In genomic region chr16:23376189-23376588, GRCm38 (mm10) we compare ENCODE assay signal across 18 mouse cellular contexts. TPM values are rescaled to one million over a fixed set of nuclear protein-coding genes. Genes with fewer than 3 reads are reported as not detected.
DNase-seq lines count a peak whose midpoint lies in the region; TF ChIP-seq lines count a peak whose summit lies in the region.
"Had no signal": no experiment of that assay in that cellular context is flagged by ENCODE, and none has a peak within 500 bp of the region (broad histone marks: within the 10 kb centered on the region; RNA-seq: fewer than 3 reads in every experiment).

No protein-coding gene starts in this region.

- H3K4me1 ChIP-seq in CH12.LX (ENCODE audit: control insufficient read depth in 1 of 2, insufficient read depth in 2 of 2), result peaks cover 11 to 24% of the 10 kb centered on the region in 2 experiments
- peaks cover 40% of the 10 kb centered on the region for H3K4me1 ChIP-seq in bone marrow macrophage, adult 2 months (ENCODE audit: control insufficient read depth, insufficient read depth, low read length)
- H3K4me1 ChIP-seq: heart, embryonic 12.5 days; hindbrain, embryonic 12.5 days; liver, embryonic 13.5 days had no signal

- in situ Hi-C loops in CH12.LX (cut with MboI; ENCODE audit: low pct_ligation_motif_present, low pct_unique_long_range_greater_than_20kb, low sequenced_read_pairs), result no loop called here

- TF ChIP-seq EP300 in CH12.LX (IDR thresholded peaks at IDR 0.05; ENCODE audit: low read length), result no peak

- no peak overlapping the region for H3K27ac ChIP-seq in CH12.LX (ENCODE audit: insufficient read depth, low read depth)
- H3K27ac ChIP-seq in bone marrow macrophage, adult 2 months (ENCODE audit: insufficient read depth, low read depth, low read length), result peak overlapping the region; percentile 97
- H3K27ac ChIP-seq: hindbrain, embryonic 12.5 days; liver, embryonic 13.5 days had no signal

- no peaks in the 10 kb centered on the region for H3K36me3 ChIP-seq in CH12.LX (replicated peaks in 1 of 2; ENCODE audit: control insufficient read depth in 1 of 2, insufficient read depth in 1 of 2, low read length in 1 of 2)
- H3K36me3 ChIP-seq: heart, embryonic 12.5 days; hindbrain, embryonic 12.5 days; liver, embryonic 13.5 days had no signal

- DNase-seq in gastrocnemius, adult 18-20 months (ENCODE audit: low spot score), result peak; percentile 21
- no peak for DNase-seq in gastrocnemius, adult 8-10 months (ENCODE audit: low spot score in 2 of 2)
- peak; percentile 24 for DNase-seq in layer of hippocampus, adult 11-12 months (ENCODE audit: low spot score)
- no peak for DNase-seq in layer of hippocampus, postnatal 14 days (ENCODE audit: low spot score in 2 of 2)
- no peak for DNase-seq in CH12.LX (ENCODE audit: extremely low read depth)
- no peak for DNase-seq in right cerebral cortex, postnatal 25 days
- no peak for DNase-seq in spleen, postnatal 4 days (ENCODE audit: low spot score in 2 of 2)
- DNase-seq: adrenal gland, postnatal 14 days; cerebellum, adult 11 months; kidney, adult 8-10 months; liver, embryonic 13.5 days; thymus, postnatal 14 days had no signal

- peak; percentile 24 for TF ChIP-seq RAD21 in CH12.LX (IDR thresholded peaks at IDR 0.05; ENCODE audit: low read depth, low read length)

- H3K27me3 ChIP-seq in CH12.LX (replicated peaks), result no peaks in the 10 kb centered on the region
- H3K27me3 ChIP-seq: heart, embryonic 12.5 days; hindbrain, embryonic 12.5 days; liver, embryonic 13.5 days had no signal

- H3K4me2 ChIP-seq in CH12.LX (ENCODE audit: insufficient read depth, low read depth, poor library complexity, severe bottlenecking), result no peak overlapping the region
- H3K4me2 ChIP-seq: heart, embryonic 12.5 days; hindbrain, embryonic 12.5 days; liver, embryonic 13.5 days had no signal

- dilution Hi-C loops in CH12.LX (cut with MboI; ENCODE audit: extremely low pct_ligation_motif_present, extremely low pct_unique_long_range_greater_than_20kb, low sequenced_read_pairs), result no loop called here

- no peak overlapping the region for H3K9ac ChIP-seq in CH12.LX (ENCODE audit: insufficient read depth, low read depth)
- H3K9ac ChIP-seq: heart, embryonic 12.5 days; hindbrain, embryonic 12.5 days; liver, embryonic 13.5 days had no signal

- no peak for TF ChIP-seq POLR2A in CH12.LX (IDR thresholded peaks at IDR 0.05; ENCODE audit: low read depth, low read length)
- TF ChIP-seq POLR2A in bone marrow macrophage, adult 2 months (IDR thresholded peaks at IDR 0.05; ENCODE audit: borderline replicate concordance, low read depth, low read length), result no peak

- no peak overlapping the region for H3K4me3 ChIP-seq in CH12.LX (replicated peaks in 1 of 3; ENCODE audit: low read depth in 2 of 3, low read length in 2 of 3, poor library complexity in 1 of 3)
- no peak overlapping the region for H3K4me3 ChIP-seq in bone marrow macrophage, adult 2 months (ENCODE audit: insufficient read depth, low read length)
- H3K4me3 ChIP-seq: erythroblast, embryonic 14.5 days; heart, embryonic 12.5 days; hindbrain, embryonic 12.5 days; liver, embryonic 13.5 days; myocyte had no signal

- no peaks in the 10 kb centered on the region for H3K79me2 ChIP-seq in CH12.LX (replicated peaks; ENCODE audit: control insufficient read depth, extremely low read depth, insufficient read depth, poor library complexity, severe bottlenecking)

- TF ChIP-seq CTCF in CH12.LX (conservative IDR thresholded peaks at IDR 0.05 in 1 of 2, IDR thresholded peaks at IDR 0.05 in 1 of 2; ENCODE audit: low read depth in 2 of 2, low read length in 2 of 2), result peak in 1 of 2 experiments; percentile 23; a peak in 1 of 4 replicates
- TF ChIP-seq CTCF in bone marrow macrophage, adult 2 months (IDR thresholded peaks at IDR 0.05; ENCODE audit: low read depth, low read length), result no peak

- no peaks in the 10 kb centered on the region for H3K9me3 ChIP-seq in CH12.LX (replicated peaks; ENCODE audit: low read length)
- H3K9me3 ChIP-seq: heart, embryonic 12.5 days; hindbrain, embryonic 12.5 days; liver, embryonic 13.5 days had no signal

TF ChIP-seq in CH12.LX, 34 proteins besides CTCF, POLR2A, EP300 and RAD21:
- TF ChIP-seq TBP (conservative IDR thresholded peaks at IDR 0.05; ENCODE audit: low read depth, low read length), result no peak
- TF ChIP-seq HCFC1 (IDR thresholded peaks at IDR 0.05; ENCODE audit: low read depth, low read length), result no peak
- no peak for TF ChIP-seq USF1 (IDR thresholded peaks at IDR 0.05; ENCODE audit: low read depth, low read length)
- no peak for TF ChIP-seq POLR2AphosphoS2 (IDR thresholded peaks at IDR 0.05; ENCODE audit: low read depth, low read length)
- no peak for TF ChIP-seq JUND (conservative IDR thresholded peaks at IDR 0.05; ENCODE audit: low read depth, low read length)

RNA-seq across cellular contexts. Expression of gene Rtp1, which starts 52.7 kb away (rescaled TPM):
- not detected for total RNA-seq in gastrocnemius, adult 18-20 months (2021)
- total RNA-seq in gastrocnemius, adult 8-10 months (2022), result not detected
- under 1 TPM; 0.21 to 0.48 TPM for total RNA-seq in layer of hippocampus, postnatal 14 days (2021)
- not detected in 2 replicates for total RNA-seq in CH12.LX (2012; rRNA removed)
- total RNA-seq in CH12.LX (2014; rRNA removed), result not detected in 2 replicates
- not detected in 2 replicates for polyA plus RNA-seq in CH12.LX (2012; ENCODE audit: insufficient read length, low read depth)
- not detected in 2 replicates for polyA plus RNA-seq in bone marrow macrophage, adult 2 months (2012; ENCODE audit: insufficient read depth, insufficient read length, missing spikeins)
- total RNA-seq: adrenal gland, postnatal 14 days; megakaryocyte-erythroid progenitor cell, adult 5-6 weeks had no signal
- polyA plus RNA-seq: erythroblast, embryonic 14.5 days; heart, embryonic 12.5 days; hindbrain, embryonic 12.5 days; liver, embryonic 13.5 days; myocyte had no signal

Comparison
In these comparisons a context has a peak if more than half of its experiments do, and no peak if none do; other contexts are left out.
1. DNase-seq: peak in gastrocnemius, adult 18-20 months (single experiment) and layer of hippocampus, adult 11-12 months (single experiment); none in gastrocnemius, adult 8-10 months (0 of 2), layer of hippocampus, postnatal 14 days (0 of 2), CH12.LX (single experiment), right cerebral cortex, postnatal 25 days (single experiment) and spleen, postnatal 4 days (0 of 2).